Mouse (Mus musculus) liver, embryonic 12.5 days (tissue): ENCODE results near the gene Cx3cl1. TPM values are rescaled to one million over a fixed set of nuclear protein-coding genes. Genes with fewer than 3 reads are reported as not detected.

Experiments
- ATAC-seq: fragments of 200-750 bp; cut with Nextera tagmentation; 2 replicates; pipeline ENCODE4 v1.8.0; 2017; ENCODE audit warnings: moderate number of reproducible peaks, mild to moderate bottlenecking, moderate library complexity
- H3K27ac ChIP-seq: fragments of 300-500 bp; sonication (generic); 2 replicates; pipeline ENCODE4 v1.5.1; 2016; ENCODE audit warnings: mild to moderate bottlenecking
- H3K27me3 ChIP-seq: fragments of 300-500 bp; sonication (generic); replicated peaks from 2 replicates; pipeline ENCODE4 v1.6.1; 2016; ENCODE audit warnings: mild to moderate bottlenecking, moderate library complexity
- H3K36me3 ChIP-seq: fragments of 300-500 bp; sonication (generic); 2 replicates; pipeline ENCODE4 v1.6.1; 2016; ENCODE audit warnings: mild to moderate bottlenecking, moderate library complexity
- H3K4me1 ChIP-seq: fragments of 300-500 bp; sonication (generic); 2 replicates; pipeline ENCODE4 v1.6.1; 2016
- H3K4me2 ChIP-seq: fragments of 300-500 bp; sonication (generic); 2 replicates; pipeline ENCODE4 v1.6.1; 2016; ENCODE audit warnings: mild to moderate bottlenecking, moderate library complexity
- H3K4me3 ChIP-seq: fragments of 300-500 bp; sonication (generic); 2 replicates; pipeline ENCODE4 v1.5.1; 2016; ENCODE audit warnings: mild to moderate bottlenecking, moderate library complexity
- H3K9ac ChIP-seq: fragments of 300-500 bp; sonication (generic); 2 replicates; pipeline ENCODE4 v1.6.1; 2016; ENCODE audit warnings: mild to moderate bottlenecking, moderate library complexity
- H3K9me3 ChIP-seq: fragments of 300-500 bp; sonication (generic); replicated peaks from 2 replicates; pipeline ENCODE4 v1.6.1; 2016; ENCODE audit warnings: mild to moderate bottlenecking, moderate library complexity
- WGBS: fragments of 180-500 bp; shearing (Covaris S2); methylation state at CpG from one replicate; pipeline ENCODE4 v1.1.7; 2016; ENCODE audit not compliant: insufficient replicate concordance; 5-methylcytosine and 5-hydroxymethylcytosine counted together
- polyA plus RNA-seq: library from polyadenylated mRNA; unstranded; fragments of >200 nt; fragmentation: Nextera tagmentation; extraction: Ambion mirVana; gene quantifications from 2 replicates; pipeline ENCODE4 v1.2.1, GENCODE M21; 2016

Gene Cx3cl1
- polyA plus RNA-seq, 1 experiment from 2014 or later: 0.45 TPM

GRCm38 (mm10) chr8:94787524-94788501 lies 16.0 kb downstream of the Cx3cl1 start:
- H3K27ac ChIP-seq: peak overlapping the region; percentile 96
- WGBS: 32% methylated on average over 15 of the region's 15 CpGs
- no peaks in the 10 kb centered on the region for H3K9me3 ChIP-seq
- H3K4me2 ChIP-seq: peak overlapping the region; percentile 62
- peak; percentile 98 for ATAC-seq
- H3K4me1 ChIP-seq: peaks cover 63% of the 10 kb centered on the region
- H3K36me3 ChIP-seq: no peaks in the 10 kb centered on the region
- H3K9ac ChIP-seq: peak overlapping the region; percentile 45
- peaks cover 24% of the 10 kb centered on the region for H3K27me3 ChIP-seq
- H3K4me3 ChIP-seq: peak overlapping the region; percentile 21

GRCm38 (mm10) chr8:94789256-94789955 lies 17.6 kb downstream of the Cx3cl1 start:
- H3K36me3 ChIP-seq: no peaks in the 10 kb centered on the region
- no peak overlapping the region for H3K4me3 ChIP-seq
- H3K27me3 ChIP-seq: peaks cover 22% of the 10 kb centered on the region
- no peak overlapping the region for H3K27ac ChIP-seq
- ATAC-seq: no peak
- H3K9me3 ChIP-seq: no peaks in the 10 kb centered on the region
- WGBS: 82% methylated on average over 10 of the region's 10 CpGs
- peaks cover 58% of the 10 kb centered on the region for H3K4me1 ChIP-seq
- no peak overlapping the region for H3K4me2 ChIP-seq
- no peak overlapping the region for H3K9ac ChIP-seq

- no peak overlapping the region for H3K9ac ChIP-seq
- ATAC-seq: no peak
- no peak overlapping the region for H3K4me2 ChIP-seq
- no peaks in the 10 kb centered on the region for H3K36me3 ChIP-seq
- no peak overlapping the region for H3K27ac ChIP-seq
- no peaks in the 10 kb centered on the region for H3K9me3 ChIP-seq
- peaks cover 16% of the 10 kb centered on the region for H3K27me3 ChIP-seq
- H3K4me1 ChIP-seq: peaks cover 13% of the 10 kb centered on the region
- no peak overlapping the region for H3K4me3 ChIP-seq
- WGBS: 80% methylated on average over 4 of the region's 4 CpGs
These were observed 22.6 kb downstream of the Cx3cl1 start for GRCm38 (mm10) chr8:94794368-94794767.

- ATAC-seq: 0 out of 2 replicates have a peak, but pooled peaks have one; percentile 57
- Histone ChIP-seq H3K36me3 (no peaks in the 10 kb centered on the region), H3K4me1 (peaks cover 9% of the 10 kb centered on the region), H3K4me2 (no peak overlapping the region), H3K27ac (no peak overlapping the region), H3K4me3 (no peak overlapping the region), H3K9me3 (no peaks in the 10 kb centered on the region), H3K27me3 (peaks cover 12% of the 10 kb centered on the region), H3K9ac (no peak overlapping the region)
- 80% methylated on average over 2 of the region's 2 CpGs for WGBS
These were observed 23.0 kb downstream of the Cx3cl1 start for GRCm38 (mm10) chr8:94794782-94795181.

GRCm38 (mm10) chr8:94800278-94800968 lies 28.6 kb downstream of the Cx3cl1 start:
- peaks cover 31% of the 10 kb centered on the region for H3K4me1 ChIP-seq
- ATAC-seq: no peak
- H3K36me3 ChIP-seq: no peaks in the 10 kb centered on the region
- no peak overlapping the region for H3K4me2 ChIP-seq
- WGBS: 47% methylated on average over 7 of the region's 7 CpGs
- no peaks in the 10 kb centered on the region for H3K9me3 ChIP-seq
- peaks cover 32% of the 10 kb centered on the region for H3K27me3 ChIP-seq
- no peak overlapping the region for H3K27ac ChIP-seq
- H3K4me3 ChIP-seq: no peak overlapping the region
- H3K9ac ChIP-seq: no peak overlapping the region

GRCm38 (mm10) chr8:94801293-94802095 lies 29.7 kb downstream of the Cx3cl1 start:
- Histone ChIP-seq H3K27ac (no peak overlapping the region), H3K4me1 (peaks cover 38% of the 10 kb centered on the region), H3K4me2 (peak overlapping the region; percentile 29), H3K4me3 (no peak overlapping the region), H3K36me3 (no peaks in the 10 kb centered on the region), H3K9me3 (no peaks in the 10 kb centered on the region), H3K27me3 (peaks cover 39% of the 10 kb centered on the region), H3K9ac (no peak overlapping the region)
- 34% methylated on average over 14 of the region's 14 CpGs for WGBS
- no peak for ATAC-seq

- no peaks in the 10 kb centered on the region for H3K9me3 ChIP-seq
- no peak overlapping the region for H3K4me3 ChIP-seq
- no peak overlapping the region for H3K9ac ChIP-seq
- H3K4me1 ChIP-seq: peaks cover 43% of the 10 kb centered on the region
- no peak overlapping the region for H3K4me2 ChIP-seq
- 11% methylated on average over 4 of the region's 4 CpGs for WGBS
- peaks cover 43% of the 10 kb centered on the region for H3K27me3 ChIP-seq
- no peaks in the 10 kb centered on the region for H3K36me3 ChIP-seq
- no peak for ATAC-seq
- H3K27ac ChIP-seq: no peak overlapping the region
These were observed 30.6 kb downstream of the Cx3cl1 start for GRCm38 (mm10) chr8:94802375-94802774.

GRCm38 (mm10) chr8:94803551-94803950 lies 31.7 kb downstream of the Cx3cl1 start:
- 57% methylated on average over 6 of the region's 6 CpGs for WGBS
- no peak overlapping the region for H3K9ac ChIP-seq

GRCm38 (mm10) chr8:94804546-94805340 lies 32.9 kb downstream of the Cx3cl1 start:
- no peaks in the 10 kb centered on the region for H3K36me3 ChIP-seq
- H3K9ac ChIP-seq: 0 out of 2 replicates have a peak overlapping the region, but pooled peaks have one; percentile 19
- H3K4me1 ChIP-seq: peaks cover 67% of the 10 kb centered on the region
- WGBS: 15% methylated on average over 10 of the region's 10 CpGs
- ATAC-seq: no peak; the same call in 1 of the 2 replicates
- H3K9me3 ChIP-seq: no peaks in the 10 kb centered on the region
- no peak overlapping the region for H3K4me3 ChIP-seq
- peaks cover 47% of the 10 kb centered on the region for H3K27me3 ChIP-seq
- H3K27ac ChIP-seq: no peak overlapping the region
- H3K4me2 ChIP-seq: no peak overlapping the region

More at GRCm38 (mm10) chr8:94803551-94803950, 31.7 kb downstream of the Cx3cl1 start:
- no peak overlapping the region for H3K27ac ChIP-seq
- no peak for ATAC-seq
- H3K4me1 ChIP-seq: peaks cover 55% of the 10 kb centered on the region
- no peaks in the 10 kb centered on the region for H3K9me3 ChIP-seq
- no peak overlapping the region for H3K4me2 ChIP-seq
- no peak overlapping the region for H3K4me3 ChIP-seq
- no peaks in the 10 kb centered on the region for H3K36me3 ChIP-seq
- peaks cover 47% of the 10 kb centered on the region for H3K27me3 ChIP-seq

- WGBS: 70% methylated on average over 4 of the region's 4 CpGs
- no peaks in the 10 kb centered on the region for H3K36me3 ChIP-seq
- no peak for ATAC-seq
- no peak overlapping the region for H3K9ac ChIP-seq
- no peak overlapping the region for H3K4me3 ChIP-seq
- H3K27ac ChIP-seq: no peak overlapping the region
- peaks cover 43% of the 10 kb centered on the region for H3K27me3 ChIP-seq
- H3K9me3 ChIP-seq: no peaks in the 10 kb centered on the region
- peaks cover 67% of the 10 kb centered on the region for H3K4me1 ChIP-seq
- no peak overlapping the region for H3K4me2 ChIP-seq
These were observed 34.0 kb downstream of the Cx3cl1 start for GRCm38 (mm10) chr8:94805811-94806210.
